10 mouse cellular contexts compared by ENCODE assay signal in the genomic region with DNA sequence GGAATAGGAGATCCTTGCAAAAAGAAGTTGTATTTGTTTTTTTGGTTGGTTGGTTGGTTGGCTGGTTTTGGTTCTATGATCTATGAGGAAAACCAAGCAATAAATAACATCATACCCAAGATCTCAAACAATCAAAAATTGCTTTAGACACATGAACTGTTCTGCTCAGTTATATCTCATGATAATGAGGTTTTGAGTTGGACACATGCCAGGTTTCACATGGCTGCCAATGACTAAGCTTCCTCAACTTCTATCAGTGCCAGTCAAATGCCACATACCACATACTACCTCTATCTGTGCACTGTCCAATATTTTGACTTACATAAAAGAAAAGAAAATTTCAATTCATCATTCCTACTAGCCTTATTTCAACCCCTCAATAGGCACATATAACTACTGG.
DNase-seq lines count a peak whose midpoint lies in the region; ATAC-seq lines count a peak whose summit lies in the region.
"Had no signal": no experiment of that assay in that cellular context is flagged by ENCODE, and none has a peak within 500 bp of the region (broad histone marks: within the 10 kb centered on the region; RNA-seq: fewer than 3 reads in every experiment).

No protein-coding gene starts in this region.

- H3K9me3 ChIP-seq in embryonic facial prominence, embryonic 13.5 days, result no peaks in the 10 kb centered on the region
- H3K9me3 ChIP-seq: G1E had no signal

- ATAC-seq in embryonic facial prominence, embryonic 13.5 days (ENCODE audit: insufficient number of reproducible peaks, insufficient read depth, low FRiP score, low TSS enrichment, low read depth), result no peak
- no peak for ATAC-seq in activated CD4-positive, CD25-positive, alpha-beta regulatory T cell, adult 4 months

- intact Hi-C loops in left cerebral cortex, postnatal 36 days (cut with DNase I), result no loop called here

- no peak overlapping the region for H3K27ac ChIP-seq in embryonic facial prominence, embryonic 13.5 days

- peaks cover 5% of the 10 kb centered on the region; the same call in 1 of the 2 replicates for H3K4me1 ChIP-seq in embryonic facial prominence, embryonic 13.5 days

- peak overlapping the region; percentile 14; the same call in 1 of the 2 replicates for H3K4me2 ChIP-seq in embryonic facial prominence, embryonic 13.5 days

- DNase-seq in cerebellum, postnatal 14 days, result peak; percentile 14 to 22
- no peak for DNase-seq in cerebellum, postnatal 36 days
- DNase-seq in 416B (ENCODE audit: low read depth), result peak; percentile 93
- DNase-seq in lung, postnatal 14 days, result peak; percentile 9
- no peak for DNase-seq in left cerebral cortex, postnatal 36 days (ENCODE audit: low spot score in 2 of 2)
- no peak for DNase-seq in right cerebral cortex, postnatal 36 days (ENCODE audit: low spot score in 2 of 2)
- DNase-seq: heart, adult 11 months had no signal

- no peak overlapping the region for H3K4me3 ChIP-seq in embryonic facial prominence, embryonic 13.5 days

- no peak overlapping the region for H3K9ac ChIP-seq in embryonic facial prominence, embryonic 13.5 days

- H3K36me3 ChIP-seq in embryonic facial prominence, embryonic 13.5 days, result 0 out of 2 replicates have a peak, but pooled peaks cover 3% of the 10 kb centered on the region
- H3K36me3 ChIP-seq: G1E had no signal

- no peaks in the 10 kb centered on the region for H3K27me3 ChIP-seq in embryonic facial prominence, embryonic 13.5 days

Comparison
In these comparisons a context has a peak if more than half of its experiments do, and no peak if none do; other contexts are left out.
1. DNase-seq: peak in cerebellum, postnatal 14 days (2 of 2), 416B (single experiment) and lung, postnatal 14 days (single experiment); none in cerebellum, postnatal 36 days (0 of 2), left cerebral cortex, postnatal 36 days (0 of 2) and right cerebral cortex, postnatal 36 days (0 of 2).